Mouse (Mus musculus): ENCODE results near the gene Klf13.

GRCm38 (mm10) chr7:63933905-63934304 is 4.8 kb downstream of the Klf13 start:
- TF ChIP-seq EP300 (IDR thresholded peaks at IDR 0.05) (no peak), CTCF (IDR thresholded peaks at IDR 0.05) (no peak)
